Mouse (Mus musculus) effector memory CD4-positive, alpha-beta T cell, adult 5 months (primary cell): ENCODE measurements around the gene Jam2. TPM values are rescaled to one million over a fixed set of nuclear protein-coding genes. Genes with fewer than 3 reads are reported as not detected.

ENCODE experiments used
- polyA plus RNA-seq: library from polyadenylated mRNA; unstranded; fragments of 100-300 nt; shearing (Covaris generic); gene quantifications from one replicate; pipeline ENCODE4 v1.2.1, GENCODE M21; 2017

Jam2 gene
- polyA plus RNA-seq = 0.11 TPM

DNA sequence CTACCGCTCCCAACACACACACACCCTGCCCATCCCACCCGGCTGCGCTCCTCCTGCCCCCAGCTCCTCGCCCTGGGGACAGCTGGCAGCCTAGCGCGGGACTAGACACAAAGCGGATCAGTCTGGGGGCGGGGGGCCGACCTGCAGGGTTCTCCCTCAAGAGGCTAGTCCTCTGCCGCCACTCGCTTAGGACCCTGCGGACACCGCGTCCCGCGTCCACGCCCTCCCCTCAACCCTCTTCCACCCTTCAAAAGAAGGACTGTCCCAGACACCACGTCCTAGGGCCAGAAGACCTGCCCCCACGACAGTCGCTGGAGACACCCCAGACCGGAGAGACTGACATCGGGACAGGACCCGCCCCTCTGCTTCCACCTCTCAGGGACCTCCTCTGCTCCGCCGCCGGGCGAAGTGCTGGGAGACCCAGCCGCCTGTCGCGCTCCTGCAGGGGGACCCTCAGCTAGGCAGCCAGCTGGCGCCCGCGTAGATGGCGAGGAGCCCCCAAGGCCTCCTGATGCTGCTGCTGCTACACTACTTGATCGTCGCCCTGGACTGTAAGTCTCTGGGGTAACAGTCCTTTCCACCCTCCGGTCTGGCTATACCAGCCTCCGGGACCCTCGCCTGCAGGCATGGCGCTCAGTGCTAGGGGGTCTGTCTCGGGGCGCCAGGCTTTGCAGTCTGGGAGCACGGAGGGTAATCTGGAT is at the start of gene Jam2:
TSS of gene Jam2 (plus strand) at position 121 of the 701 bp plus-strand sequence.

DNA sequence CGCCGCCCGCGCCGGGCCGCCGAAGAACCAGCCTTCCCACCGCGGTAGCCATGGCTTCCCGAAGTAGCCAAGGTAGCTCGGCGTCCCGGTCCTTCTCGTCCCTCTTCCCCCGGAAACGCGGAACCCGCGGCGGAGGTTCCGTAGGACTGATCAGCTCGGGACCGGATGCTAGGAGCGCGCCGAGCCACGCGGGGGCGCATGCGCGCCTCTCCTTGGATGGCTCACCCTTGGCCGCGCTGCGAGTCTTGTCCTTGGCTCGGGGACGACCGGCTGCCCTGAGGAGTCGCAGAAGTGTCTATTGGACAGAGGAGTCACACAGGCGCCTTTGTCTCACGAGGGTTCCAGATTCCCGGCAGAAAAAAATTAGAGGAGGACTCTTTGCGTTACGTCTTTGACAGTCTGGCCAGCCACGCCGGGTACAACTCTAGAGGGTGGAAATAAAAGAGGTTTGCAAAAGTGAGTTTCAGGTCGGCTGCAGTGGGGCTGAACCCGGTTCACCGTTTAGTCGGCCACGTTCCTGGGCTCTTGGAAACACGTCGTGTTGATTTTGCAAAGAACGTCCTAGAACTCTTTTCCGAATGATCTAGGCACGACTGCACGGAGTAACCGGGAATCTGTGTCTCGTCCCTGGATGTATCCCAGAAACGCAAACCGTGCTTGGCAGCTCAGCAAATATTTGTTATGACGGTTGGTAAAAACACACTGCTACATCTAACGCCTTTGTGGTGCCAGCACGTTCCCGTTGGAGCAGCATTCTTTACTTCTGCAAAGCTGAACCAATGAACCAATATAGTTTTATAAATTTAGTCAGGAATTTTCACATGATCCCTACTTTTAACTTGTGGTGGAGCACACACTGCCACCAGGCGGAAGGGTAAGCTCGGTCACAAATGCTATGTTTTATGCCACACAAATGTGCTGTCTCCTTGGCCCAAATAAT is 38.5 kb upstream of the Jam2 start, which contains the start of gene Mrpl39:
TSS of gene Mrpl39 (minus strand) at position 577 of the 940 bp plus-strand sequence.

DNA sequence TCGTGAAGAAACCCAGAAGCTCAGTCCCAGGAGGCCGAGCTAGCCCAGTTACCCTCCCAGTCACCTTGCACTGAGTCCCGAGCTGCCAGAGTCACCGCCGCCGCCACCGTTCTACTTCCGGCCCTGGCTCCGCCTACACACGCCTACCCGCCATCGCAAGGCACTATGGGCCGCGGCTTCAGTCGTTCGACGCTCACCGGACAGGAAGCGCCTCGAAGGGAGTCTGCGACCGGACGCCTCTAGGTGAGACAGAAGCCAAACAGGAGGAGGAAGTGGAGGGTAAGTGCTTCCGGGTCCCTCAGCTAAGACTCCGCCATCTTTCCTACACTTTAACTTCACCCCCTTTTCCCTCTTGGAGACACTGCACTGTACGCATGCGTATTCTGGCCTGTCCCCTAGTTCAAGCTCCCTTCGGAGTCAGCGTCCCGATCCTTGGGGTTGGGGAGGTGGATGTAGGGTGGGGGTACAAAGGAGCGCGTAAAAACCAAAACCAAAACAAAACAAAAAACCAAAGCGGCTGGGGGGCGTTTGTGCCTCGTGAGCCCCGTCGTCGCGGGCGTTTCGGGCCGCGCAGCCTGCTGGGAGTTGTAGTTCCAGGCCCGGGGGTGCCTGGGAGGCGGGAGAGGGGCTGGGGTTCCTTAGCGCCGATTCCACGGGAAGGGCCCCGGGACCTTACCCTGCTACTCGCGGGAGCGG is 61.0 kb downstream of the Jam2 start, which contains the start of gene Gabpa:
TSS of gene Gabpa (plus strand) at position 181 of the 696 bp plus-strand sequence.

DNA sequence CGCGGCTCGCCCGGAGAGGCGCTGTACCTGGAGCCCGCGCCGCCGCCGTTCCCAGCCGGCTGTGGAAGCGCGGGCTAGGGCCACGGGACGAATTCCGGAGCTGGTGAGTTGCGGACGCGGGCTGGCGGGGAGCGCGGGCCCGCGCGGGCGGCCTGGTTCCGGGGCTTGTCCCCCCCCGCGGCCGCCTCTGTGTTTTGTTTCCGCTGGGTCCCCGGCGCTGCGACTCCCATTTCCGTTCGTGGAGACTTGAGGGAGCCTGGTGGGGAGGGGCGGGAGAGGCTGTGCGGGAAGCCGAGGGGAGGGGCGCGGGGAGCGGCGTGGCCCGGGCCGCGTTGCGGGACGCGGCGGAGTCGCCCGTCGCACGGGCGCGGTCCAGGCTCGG is 61.5 kb downstream of the Jam2 start, which contains the start of gene Atp5j:
TSS of gene Atp5j (minus strand) at position 185 of the 382 bp plus-strand sequence.

Other genes starting within 250 kb of the Jam2 start
- 15.5 TPM for gene Mrpl39, start 38.4 kb upstream of the Jam2 start, polyA plus RNA-seq
- gene Gabpa, start 60.8 kb downstream of the Jam2 start, polyA plus RNA-seq = 39.5 TPM
- 320 TPM for gene Atp5j, start 61.5 kb downstream of the Jam2 start, polyA plus RNA-seq